Mouse (Mus musculus) kidney, postnatal 36 days (tissue): ENCODE measurements at regions not wholly inside any gene's neighbourhood (a gene's known extent, or its start where the extent isn't known, plus 50 kb on each side); places are given as distances from the start of the nearest gene placed in this dataset.
"Not testable (repeated sequence)": the region's sequence is repeated elsewhere in the genome, so short reads cannot be mapped to it uniquely, and the experiment has no call there.

Source experiments
- DNase-seq, 2 experiments: peaks; one replicate each; pipeline ENCODE4 v3.0.0; 2021 to 2022; ENCODE audit warnings: mixed read lengths in 2 of 2

DNA sequence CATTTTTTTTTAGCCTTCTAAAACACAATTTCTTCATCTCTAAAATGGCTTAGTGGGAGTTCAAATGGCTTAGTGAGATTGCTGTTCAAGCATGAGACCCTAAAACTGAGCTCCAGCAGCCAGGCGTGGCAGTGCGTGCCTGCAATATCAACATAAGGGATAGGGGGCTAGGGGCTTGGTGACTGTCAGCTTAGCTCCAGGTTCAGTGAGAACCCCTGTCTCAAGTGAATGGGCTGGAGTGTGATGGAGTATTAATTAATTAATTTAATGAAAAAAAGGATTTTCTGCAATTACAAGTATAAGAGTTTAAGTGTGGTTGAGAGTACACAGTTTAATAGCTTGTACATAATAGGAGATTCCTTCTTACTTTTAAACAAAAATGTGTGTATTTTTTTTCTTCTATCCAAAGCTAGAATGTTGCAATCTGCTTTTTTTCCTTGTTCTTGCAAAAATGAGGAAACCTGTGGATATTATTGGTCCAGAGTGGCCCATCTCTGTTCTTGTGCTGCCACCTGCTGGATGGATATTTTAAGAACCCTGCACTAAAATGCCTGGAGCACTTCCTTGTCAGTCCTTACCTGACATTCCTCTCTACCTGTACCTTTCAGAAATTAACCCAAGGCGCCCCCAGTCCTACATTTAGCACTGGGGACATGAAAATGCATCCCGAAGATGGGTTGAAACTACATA is 54.0 kb upstream of the Usp47 start:
- DNase-seq: peak; percentile 61 to 89

DNA sequence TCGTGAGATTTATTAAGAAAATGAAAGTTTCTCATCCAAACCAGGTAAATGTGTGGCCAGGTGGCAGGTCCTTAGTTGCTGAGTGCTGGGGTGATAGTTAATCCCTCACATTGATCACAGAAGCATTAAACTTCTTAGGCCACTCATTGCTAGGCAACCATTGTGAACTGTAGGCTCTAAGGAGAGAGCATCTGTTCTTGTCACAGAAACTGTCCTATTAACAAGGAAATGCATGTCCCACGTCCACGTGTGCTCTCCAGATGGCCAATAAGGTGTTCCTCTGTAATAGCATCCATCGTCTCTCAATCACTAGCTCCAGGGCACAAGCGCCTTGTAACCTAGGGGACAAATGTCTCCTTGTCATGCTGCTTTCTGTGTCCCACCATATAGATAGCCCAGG is 55.0 kb upstream of the Usp47 start:
- DNase-seq: no peak

DNA sequence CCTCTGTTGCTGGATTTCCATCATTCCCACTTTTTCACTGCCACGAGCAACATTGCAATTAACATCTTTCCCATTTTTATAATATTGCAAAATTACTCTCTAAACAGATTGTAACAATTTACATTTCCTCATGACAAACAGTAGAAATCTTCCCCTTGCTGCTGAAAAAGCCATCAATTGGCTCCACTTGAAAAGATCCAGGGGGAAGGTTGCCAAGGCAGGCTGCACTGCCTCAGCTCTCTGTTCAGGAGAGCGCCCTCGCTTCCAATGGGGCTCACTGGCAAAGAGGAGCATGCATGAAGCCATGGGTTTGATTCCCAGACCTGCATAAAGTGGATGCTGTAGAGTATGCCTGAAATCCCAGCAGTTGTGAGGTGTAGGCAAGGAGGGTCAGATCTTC is 56.6 kb upstream of the Usp47 start:
- no peak for DNase-seq

DNA sequence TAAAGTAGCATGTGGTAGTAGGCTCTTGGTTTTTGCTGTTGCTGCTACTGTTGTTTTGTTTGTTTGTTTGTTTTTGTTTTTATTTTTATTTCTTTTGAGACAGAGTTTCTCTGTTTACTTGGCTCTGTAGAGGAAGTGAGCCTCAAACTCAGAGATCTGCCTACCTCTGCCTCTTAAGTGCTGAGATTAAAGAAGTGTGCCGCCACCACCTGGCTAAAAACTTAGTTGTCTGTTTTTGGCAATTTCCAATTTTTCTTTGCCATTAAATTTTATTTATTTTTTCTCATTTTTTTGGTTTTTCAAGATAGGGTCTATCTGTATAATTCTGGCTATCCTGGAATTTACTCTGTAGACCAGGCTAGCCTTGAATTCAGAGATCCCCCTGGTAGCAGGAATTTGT is 59.3 kb upstream of the Usp47 start:
- no peak for DNase-seq

DNA sequence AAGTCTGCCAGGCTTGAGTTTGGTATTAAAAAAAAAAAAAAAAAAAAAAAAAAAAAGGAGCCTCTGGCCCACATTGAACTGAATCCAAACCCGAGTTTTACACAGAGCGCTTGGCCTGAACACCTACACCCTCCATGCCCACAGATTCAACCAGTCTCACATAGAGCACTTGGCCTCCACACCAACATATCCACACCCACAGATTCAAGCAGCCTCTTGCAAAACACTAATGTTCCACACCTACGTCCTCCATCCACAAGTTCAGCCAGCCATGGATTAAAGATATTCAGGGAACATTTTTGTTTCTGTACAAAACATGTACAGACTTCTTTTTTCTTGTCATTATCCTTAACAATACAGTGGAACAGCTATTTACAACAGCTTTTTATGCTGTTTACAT is 63.3 kb upstream of the Usp47 start:
- DNase-seq: no peak

DNA sequence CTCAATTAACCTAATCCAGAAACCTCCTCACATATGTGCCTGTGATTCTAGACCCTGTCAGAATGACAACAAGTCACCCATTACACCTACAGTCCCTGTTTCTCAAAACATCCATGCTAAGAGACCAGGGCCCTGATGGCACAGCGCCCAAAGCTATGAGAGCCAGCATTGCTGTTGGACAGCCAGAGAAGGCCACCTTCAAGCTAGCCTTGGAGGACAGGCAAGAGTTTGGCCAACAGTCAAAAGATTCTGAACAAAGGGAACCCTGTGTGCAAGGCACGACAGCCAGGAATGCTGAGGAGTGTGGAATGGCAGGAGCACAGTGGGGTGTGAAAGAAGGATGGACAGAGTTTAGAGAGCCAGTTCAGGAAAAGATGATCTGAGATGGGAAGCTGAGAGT is 66.6 kb upstream of the Usp47 start:
- no peak for DNase-seq

DNA sequence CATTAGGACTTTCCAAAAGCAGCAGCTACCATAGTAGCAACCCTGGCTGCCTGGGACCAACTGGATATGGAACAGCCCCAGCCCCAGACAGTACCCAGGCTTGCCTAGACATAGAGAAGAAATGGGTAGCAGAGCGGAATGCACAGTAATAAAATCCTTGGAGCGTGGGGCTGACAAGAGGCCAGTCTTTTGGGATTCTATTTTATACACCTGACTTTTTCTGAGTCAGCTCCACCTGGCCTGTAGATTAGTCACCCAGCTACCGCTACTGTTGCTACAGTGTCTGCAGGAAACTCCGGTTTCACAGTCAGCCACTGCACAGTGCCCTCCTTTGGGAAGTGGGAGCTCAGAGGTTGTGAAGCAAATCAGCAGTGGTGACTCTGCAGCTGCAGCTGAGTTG is 83.7 kb upstream of the Usp47 start:
- DNase-seq: no peak

DNA sequence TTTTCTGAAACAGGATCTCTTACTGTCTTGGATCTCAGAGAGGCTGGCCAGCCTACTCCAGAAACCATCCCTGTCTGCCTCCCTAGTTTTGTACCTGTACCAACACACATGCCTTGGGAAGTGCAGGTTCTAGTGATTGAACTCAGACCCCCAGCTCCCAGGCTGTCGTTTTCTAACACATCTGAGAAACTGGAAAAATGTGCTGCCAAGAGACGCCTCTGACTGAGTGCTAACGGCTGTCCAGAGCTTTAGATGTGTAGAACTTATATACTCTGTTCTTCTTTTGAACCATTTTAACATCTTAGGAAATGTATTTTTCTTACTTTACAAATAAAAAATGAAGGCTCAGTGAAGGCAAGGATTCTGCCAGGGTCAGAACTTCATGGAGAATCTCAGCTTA is 85.8 kb upstream of the Usp47 start:
- DNase-seq: no peak

DNA sequence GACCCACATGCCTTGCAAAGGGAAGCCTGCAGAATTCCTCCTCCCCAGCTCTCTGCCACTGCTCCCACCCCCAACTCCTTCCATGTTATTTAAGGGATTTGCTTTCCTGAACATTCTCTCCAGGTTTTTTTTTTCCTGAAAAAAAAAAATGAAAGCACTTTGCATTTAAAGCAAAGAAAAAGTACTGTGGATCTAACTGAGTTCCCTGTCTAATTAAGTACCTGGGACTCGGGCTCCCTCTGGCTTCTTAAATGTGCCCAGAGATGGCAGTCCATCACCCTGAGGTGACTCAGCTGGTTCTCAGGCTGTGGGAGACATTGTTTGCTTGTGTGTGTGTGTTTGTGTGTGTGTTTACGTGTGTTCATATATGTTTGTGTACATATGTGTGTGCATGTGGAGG is 86.2 kb upstream of the Usp47 start:
- no peak for DNase-seq

DNA sequence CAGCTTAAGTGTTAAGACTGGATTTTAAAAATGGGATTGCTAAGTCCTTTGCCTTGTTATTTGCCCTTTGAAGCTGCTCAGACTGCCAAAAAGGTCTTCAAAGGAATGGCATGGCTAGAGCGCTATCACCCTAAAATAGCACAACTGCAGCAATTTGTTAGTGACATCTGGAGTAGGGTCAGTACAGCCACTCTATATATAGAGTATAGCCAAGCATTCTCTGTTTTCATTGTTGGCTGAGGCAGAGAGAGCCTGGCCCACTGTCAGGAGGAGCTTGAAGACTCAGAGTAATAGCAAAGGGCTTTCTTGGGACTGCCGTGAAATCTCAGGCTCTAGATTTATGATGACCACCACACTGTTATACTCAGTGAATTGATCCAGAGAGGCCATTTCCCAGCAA is 90.6 kb upstream of the Usp47 start:
- DNase-seq: no peak

DNA sequence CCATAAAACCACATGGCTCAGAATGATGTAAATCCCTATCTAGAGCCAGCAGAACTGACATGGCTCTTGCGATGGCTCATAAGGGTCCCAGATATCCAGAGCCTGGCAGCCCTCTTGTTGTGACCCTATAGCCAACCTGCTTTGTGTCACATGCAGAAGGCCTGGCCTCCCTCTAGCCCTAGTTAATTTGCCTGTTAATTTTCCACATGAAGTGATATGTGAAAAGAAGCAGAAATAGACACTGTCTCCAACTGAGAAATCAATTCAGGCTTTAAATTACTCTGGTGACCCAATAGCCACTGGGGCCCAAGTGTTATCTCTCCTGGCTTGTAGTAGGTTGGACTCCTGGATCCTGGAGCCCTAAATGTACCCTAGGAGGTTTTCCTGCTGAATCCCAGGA is 103.3 kb upstream of the Usp47 start:
- no peak for DNase-seq

DNA sequence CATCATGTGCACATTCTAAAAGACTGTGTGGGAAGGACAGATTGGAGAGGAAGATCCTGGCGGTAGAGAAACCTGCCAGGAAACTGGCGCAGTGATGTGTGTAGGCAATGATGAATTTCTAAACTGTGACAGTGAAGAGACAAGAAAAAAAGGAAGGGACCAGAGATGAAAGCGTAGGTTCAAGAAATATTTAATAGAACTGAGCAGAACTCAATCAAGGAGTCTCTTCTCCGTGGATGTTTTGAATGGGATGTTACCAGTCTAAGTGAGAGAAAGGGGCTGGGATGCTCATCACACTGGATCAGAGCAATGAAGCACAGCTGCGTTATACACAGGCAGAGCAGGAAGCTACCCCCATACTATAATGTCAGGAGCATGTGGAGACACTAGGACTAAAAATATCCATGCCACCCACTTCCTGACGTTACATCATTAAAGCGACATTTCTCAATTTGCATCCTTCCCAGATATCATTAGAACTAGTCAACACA is 119.5 kb upstream of the Usp47 start:
- no peak for DNase-seq

DNA sequence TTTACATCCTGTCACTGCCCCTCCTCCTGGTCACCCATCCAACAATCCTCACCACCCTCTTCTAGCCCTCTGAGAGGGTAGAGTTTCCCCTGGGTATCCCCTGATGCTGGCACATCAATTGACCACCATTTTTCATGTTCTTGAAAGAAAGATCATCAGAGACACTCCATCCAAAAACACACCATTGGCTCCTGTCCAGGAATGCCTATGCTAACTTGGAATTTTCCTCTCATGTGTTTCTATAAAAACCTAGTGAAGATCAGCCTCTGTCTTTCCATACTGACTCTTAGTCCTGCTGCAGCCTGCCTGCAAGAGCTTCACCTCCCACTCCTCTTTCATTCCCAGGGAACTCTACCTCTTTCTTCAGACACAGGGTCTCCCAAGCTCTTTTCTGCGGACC is 117.2 kb upstream of the Galnt18 start:
- no peak for DNase-seq

DNA sequence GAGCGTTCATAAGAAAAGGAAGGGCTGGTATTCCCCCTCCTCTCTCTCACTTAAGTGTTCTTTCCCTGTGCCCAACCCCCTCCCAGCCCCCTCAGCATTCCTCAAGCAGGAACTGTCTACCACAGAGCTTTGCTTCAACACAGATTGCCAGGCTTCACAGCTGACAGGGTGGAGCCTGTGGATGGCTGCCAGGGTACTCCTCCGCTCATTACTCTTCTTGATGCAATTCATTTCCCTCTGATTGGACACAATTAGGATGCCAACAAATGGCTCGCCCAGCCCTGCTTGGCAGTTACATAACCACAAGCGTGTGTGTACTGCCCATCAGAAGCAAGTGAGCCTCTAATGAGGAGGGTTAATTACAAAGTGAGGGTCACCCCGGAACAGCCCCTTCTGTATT is 116.5 kb upstream of the Galnt18 start:
- peak; percentile 2 to 4 for DNase-seq

DNA sequence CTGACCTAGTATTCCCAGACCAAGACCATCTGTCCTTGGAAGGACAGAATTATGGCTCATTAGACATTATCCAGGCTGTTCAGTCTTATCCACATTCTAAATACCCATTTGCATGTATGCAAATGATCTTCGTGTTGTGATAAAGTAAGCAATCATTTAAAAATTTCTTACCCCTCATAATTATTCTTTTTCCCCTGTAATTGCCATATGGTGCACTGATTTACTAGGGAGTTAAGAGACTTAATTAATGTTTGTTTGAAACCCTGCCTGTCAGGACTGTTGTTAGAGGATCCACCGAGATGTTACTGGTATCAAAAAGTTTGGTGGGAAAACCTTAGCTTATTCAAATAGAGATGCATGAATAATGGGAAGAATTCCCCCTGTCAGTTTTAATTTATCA is 103.2 kb upstream of the Galnt18 start:
- DNase-seq: no peak

DNA sequence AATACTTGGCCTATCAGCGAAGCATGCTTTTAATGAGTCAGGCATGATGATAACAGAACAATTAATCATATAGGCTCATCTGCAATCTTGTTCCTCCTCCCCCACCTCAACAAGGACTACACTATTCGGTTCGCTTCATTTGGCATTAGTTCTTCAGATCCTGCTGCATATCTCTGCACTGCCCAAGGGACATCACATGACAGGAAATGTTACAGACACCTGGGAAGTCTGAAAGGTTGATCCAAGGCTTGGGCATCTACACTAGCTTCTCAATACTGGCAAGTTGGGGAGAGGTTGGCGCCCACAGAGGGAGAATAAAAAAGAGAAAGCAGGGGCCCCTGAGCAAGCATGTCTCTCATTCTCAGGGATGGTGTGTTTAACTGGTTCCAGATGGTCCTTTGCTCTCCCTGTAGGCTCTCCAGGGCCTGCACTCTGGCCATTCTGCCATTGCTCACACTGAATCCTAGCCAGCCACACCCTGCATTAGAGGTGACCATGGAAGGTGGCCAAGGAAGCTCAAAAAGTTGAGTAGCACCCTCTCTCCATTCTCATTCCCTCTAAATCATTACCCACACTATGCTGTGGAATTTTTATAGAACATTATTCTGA is 100.4 kb upstream of the Galnt18 start:
- DNase-seq: no peak

DNA sequence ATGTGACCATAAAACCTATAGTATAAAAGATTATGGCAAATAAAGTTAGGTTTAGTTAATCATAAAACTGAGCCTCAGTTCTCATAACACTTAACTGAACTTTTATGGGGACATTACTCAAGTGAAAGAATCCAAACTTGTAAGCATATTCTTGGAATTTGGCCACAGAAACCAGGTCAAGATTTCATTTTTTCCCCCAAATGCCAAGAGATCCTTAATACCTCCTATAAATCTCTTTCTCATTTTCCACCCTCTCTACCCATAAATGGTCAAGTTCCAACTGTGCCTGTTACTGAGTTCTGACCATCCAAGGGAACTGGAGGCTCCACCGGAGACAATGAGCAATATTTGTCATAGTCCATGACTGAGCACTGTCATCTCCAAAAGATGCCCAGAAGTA is 97.8 kb upstream of the Galnt18 start:
- DNase-seq: no peak

DNA sequence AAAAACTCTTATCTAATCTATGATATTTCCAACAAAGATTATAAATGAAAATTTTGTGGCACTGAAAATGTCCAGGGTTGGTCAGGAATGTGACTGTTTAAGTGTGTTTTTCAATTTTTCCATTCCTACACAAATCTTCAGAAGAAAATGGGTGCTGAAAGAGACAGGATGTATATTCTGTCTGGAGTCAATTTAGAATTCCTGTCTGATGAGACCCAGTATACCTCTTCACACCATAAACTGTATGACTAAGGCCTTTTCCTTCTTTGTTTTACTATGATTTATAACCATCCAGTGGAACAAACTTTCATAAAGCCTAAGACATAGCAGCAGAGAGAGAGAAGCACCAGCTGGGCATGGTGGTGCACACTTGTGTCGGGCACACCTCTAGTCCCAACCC is 96.2 kb upstream of the Galnt18 start:
- DNase-seq: no peak

DNA sequence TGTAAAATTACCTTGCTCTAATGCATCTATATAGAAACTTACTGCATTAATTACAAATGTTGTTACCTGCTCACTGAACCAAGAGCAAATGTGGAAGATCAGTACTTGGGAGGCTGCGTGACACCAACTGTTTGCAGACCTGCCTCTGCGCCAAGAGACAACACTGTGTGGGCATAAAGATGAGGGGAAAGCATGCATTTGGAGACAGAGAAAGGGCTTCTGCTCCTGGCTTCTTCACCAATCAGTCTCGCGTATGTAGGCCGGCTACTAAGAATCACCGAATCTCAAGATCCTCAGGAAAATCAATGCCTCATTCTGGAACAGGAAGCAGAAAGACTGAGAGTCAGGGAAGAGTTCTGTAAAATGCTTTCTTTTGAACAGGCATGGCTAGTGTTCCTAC is 89.6 kb upstream of the Galnt18 start:
- no peak for DNase-seq

DNA sequence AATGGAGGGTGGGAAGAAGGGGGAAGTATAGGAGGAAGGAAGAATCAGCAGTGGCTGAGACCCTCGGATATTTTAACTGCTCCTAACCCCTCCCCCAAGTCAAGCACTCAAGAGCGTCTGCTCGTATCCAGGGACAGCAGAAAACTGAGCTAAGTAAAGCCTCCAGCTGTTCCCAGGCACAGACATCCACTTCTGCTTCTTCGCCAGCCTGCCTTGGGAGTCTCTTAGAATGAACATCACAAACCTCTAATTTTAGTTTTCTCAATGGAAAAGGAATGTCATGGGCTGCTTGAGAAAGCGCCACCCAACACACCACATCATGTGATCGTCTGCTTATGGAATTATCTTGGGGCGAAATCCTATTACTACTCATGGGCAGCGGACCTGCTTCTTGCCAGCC is 83.3 kb upstream of the Galnt18 start:
- no peak for DNase-seq

DNA sequence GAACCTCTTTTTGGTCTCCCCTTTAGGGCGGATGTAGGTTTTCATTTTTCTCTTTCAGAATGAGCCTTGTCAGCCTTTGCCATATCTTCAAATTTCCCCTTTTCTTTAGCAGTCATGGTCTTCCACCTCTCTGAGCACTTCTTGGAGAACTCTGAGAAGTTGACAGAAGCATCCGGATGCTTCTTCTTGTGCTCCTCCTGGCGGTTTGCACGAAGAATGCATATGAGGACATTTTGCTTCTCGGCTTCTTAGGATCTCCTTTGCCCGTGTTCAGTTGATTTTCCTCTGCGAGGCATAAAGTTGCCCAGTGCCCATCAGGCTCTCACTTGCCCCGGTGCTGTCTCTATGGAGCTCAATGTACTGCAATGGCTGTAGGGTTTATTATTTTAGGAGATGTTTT is 78.5 kb upstream of the Galnt18 start:
- not testable (repeated sequence) for DNase-seq

DNA sequence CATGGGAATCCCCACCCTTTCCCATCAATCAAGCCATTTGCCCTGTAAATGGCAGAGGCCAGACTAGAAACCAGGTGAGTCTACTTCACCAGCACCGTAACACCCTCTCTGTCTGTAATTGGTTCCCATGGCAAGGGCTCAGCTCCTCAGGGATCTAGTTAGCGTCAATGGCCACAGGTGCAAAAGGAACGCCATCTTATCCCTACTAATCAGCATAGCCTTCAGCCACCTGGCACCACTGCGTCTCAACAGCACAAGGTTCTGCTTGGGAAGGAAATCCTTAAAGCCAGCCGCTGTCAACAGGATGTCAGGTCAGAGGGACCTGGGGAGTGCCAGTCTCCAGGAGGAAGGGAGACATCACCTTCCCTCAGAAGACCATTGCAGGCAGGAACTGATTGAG is 77.2 kb upstream of the Galnt18 start:
- DNase-seq: no peak

DNA sequence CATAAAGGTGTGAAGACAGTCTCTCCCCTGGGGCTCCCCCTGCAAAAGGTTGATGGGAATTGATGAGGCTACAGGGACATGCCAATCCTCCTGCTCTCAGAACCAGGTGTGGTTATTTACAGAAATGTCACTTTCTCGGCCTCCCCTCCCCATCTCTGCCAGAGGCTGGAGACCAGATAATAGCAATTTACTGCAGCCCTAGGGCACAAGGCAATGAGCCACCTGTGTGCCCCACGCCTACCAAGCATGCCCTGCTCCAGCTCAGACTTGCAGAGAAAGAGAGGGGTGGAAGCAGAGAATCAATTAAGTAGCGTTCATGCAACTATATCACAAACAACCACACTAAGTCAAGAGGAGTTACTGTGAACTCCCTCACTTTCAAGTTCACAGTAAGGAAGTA is 75.5 kb upstream of the Galnt18 start:
- no peak for DNase-seq

DNA sequence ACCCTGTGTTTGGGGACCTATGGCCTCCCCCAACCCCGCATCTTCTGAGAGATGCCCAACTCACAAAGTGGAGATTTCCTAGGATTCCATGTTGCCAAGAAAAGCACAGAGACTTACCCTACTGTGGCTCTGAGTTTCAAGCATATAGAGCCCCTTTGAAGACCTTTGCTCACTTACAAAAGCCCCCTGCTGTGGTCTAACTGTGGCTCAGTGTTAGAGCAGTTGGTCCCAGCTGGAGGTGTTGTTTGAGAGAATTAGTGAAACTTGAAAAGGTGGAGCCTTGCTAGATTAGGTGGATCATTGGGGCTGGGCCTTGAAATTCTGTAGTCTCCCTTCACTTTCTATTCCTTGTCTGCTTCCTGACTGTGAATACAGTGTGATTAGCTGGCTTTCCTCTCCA is 66.6 kb upstream of the Galnt18 start:
- no peak for DNase-seq

DNA sequence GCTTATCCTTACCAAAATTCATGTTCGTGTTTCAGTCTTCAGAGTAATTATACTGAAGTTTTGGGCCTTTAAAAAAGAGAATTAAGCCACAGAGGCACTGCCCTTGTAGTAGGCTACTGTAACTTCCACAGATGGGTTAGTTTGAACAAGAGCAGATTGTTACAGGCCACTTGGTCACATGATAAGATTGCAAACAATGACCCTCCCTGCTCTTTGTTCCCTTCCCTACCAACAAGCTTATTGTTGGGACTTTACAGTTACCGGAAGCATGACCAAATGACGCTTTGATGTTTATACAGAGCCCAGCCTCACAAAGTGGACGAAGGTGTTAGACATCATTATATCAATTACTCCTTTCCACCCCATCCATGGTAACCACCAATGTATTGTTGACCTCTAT is 63.9 kb upstream of the Galnt18 start:
- DNase-seq: no peak
